Mouse (Mus musculus): ENCODE measurements around the gene Vwa1.

Gene Vwa1

Small RNA genes within 50 kb of the gene (microRNA-seq; reads per million reads assigned to microRNA genes)
- 0 reads per million in 2 experiments for gene Gm27743

All from adrenal gland (tissue).